Mouse (Mus musculus) liver, adult 2 months (tissue): ENCODE data around the gene 1600014C10Rik.

ENCODE experiments used
- CTCF ChIP-seq: fragments of 200-500 bp; IDR thresholded peaks from 2 replicates; pipeline ENCODE4 v1.5.1; 2011; ENCODE audit warnings: low read depth, low read length, control low read depth
- POLR2A ChIP-seq: fragments of 200-500 bp; IDR thresholded peaks from 2 replicates; pipeline ENCODE4 v1.6.1; 2011; ENCODE audit warnings: low read length, control low read depth; ENCODE audit not compliant: insufficient read depth; ENCODE audit errors: extremely low read depth

GRCm38 (mm10) chr7:38191146-38191545, 8.1 kb downstream of the 1600014C10Rik start:
- TF ChIP-seq POLR2A (no peak), CTCF (no peak)
